Mouse (Mus musculus) adipocyte (in vitro differentiated cells): ENCODE data around the gene Hdhd5.

Experiments used
- DNase-seq: peaks from one replicate; pipeline ENCODE4 v3.0.0-alpha.2; 2016; ENCODE audit warnings: low spot score

Gene Hdhd5

GRCm38 (mm10) chr6:120532594-120532993 lies 1.5 kb upstream of the Hdhd5 start:
- DNase-seq, result no peak

GRCm38 (mm10) chr6:120529123-120529522 lies 2.0 kb downstream of the Hdhd5 start:
- DNase-seq, result no peak

- DNase-seq, result no peak
Measured at GRCm38 (mm10) chr6:120524796-120525195, 6.3 kb downstream of the Hdhd5 start.

- no peak for DNase-seq
Measured at GRCm38 (mm10) chr6:120519647-120520046, 11.5 kb downstream of the Hdhd5 start.

DNA sequence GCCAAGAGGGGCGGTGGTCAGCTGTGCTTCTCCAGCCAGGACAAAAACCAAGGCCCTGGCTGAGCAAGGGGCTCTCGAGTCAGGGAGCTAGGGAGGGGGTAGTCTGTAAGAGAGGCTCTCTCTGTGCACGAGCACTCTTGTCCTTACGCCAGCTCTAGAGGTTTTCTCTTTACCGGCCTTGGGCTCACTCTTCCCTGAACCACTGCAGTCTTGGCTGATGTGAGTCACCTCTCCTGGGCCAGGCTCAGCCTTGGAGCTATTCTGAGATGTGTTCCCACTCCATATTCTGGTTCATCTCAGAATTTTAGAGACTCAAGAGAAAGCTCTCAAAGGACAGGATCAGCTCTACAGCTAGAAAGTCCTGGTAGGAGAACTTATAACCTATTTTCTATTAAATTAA lies 13.8 kb downstream of the Hdhd5 start:
- DNase-seq, result no peak

GRCm38 (mm10) chr6:120516879-120517278 lies 14.2 kb downstream of the Hdhd5 start:
- DNase-seq, result no peak

- no peak for DNase-seq
Measured at GRCm38 (mm10) chr6:120516422-120516821, 14.7 kb downstream of the Hdhd5 start.

DNA sequence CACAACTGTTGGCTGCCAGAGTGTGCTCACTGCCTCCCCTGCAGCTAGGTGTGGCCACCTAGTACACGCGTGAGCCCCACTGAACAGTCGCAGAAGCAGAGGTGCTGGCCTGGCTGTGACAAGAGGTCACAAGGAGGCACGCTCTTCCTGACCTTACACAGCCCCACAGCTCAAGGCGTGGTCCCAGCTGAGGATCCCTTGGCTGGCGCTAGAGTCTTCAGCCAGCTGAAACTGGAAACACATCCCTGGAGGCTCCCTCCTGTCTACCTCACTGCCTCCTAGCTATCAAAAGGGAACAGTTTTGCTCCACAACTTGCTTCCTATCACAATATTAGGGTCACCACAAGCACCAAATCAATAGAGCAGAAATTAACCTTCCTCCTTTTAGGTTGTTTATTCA lies 19.9 kb downstream of the Hdhd5 start:
- no peak for DNase-seq

DNA sequence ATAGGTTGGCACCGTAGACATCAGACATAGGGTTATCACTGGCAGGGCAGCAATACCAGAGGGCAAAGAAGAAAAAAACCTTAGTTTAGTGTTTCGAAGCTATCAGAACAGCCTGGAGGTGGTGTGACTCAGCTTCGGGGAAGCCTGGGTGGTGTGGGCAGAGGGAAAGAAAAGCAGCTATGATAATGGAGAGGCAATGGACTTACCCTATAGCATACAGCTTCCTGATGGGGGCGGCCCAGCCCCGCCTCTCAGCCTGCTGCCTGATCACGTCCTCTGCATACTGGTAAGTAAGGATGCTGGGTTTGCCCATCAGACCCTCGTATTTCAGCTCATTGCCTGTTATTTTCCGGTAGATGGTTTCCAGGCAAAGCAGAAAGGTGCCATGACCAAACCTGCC lies 20.7 kb downstream of the Hdhd5 start:
- no peak for DNase-seq

- no peak for DNase-seq
Measured at GRCm38 (mm10) chr6:120509975-120510374, 21.1 kb downstream of the Hdhd5 start.

GRCm38 (mm10) chr6:120508645-120509044 lies 22.5 kb downstream of the Hdhd5 start:
- no peak for DNase-seq

DNA sequence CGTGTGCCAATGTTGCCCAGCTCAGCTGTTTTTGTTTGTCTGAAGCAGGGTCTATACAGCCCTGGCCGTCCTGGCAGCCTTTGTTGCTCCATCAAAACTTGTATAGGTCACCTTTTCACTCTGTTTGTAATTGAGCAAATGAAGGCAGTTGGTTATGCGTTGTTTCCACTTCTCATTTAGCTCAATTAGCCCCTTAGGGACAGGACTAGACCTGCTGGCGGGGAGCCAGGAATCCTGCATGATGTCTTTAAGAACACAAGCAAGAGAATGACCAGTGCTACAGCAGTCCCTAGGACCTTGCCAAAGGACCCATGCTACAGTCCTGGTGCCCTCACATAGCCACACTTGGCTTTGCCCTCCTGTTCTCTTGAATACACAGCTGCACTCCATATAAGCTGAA lies 25.6 kb downstream of the Hdhd5 start:
- no peak for DNase-seq

GRCm38 (mm10) chr6:120504051-120504450 lies 27.1 kb downstream of the Hdhd5 start:
- DNase-seq, result no peak

GRCm38 (mm10) chr6:120496544-120496943 lies 34.6 kb downstream of the Hdhd5 start:
- no peak for DNase-seq

GRCm38 (mm10) chr6:120493374-120494181 lies 37.5 kb downstream of the Hdhd5 start, which contains the start of gene Tmem121b:
TSS of gene Tmem121b (minus strand) at chr6:120493807.
- DNase-seq, result no peak

DNA sequence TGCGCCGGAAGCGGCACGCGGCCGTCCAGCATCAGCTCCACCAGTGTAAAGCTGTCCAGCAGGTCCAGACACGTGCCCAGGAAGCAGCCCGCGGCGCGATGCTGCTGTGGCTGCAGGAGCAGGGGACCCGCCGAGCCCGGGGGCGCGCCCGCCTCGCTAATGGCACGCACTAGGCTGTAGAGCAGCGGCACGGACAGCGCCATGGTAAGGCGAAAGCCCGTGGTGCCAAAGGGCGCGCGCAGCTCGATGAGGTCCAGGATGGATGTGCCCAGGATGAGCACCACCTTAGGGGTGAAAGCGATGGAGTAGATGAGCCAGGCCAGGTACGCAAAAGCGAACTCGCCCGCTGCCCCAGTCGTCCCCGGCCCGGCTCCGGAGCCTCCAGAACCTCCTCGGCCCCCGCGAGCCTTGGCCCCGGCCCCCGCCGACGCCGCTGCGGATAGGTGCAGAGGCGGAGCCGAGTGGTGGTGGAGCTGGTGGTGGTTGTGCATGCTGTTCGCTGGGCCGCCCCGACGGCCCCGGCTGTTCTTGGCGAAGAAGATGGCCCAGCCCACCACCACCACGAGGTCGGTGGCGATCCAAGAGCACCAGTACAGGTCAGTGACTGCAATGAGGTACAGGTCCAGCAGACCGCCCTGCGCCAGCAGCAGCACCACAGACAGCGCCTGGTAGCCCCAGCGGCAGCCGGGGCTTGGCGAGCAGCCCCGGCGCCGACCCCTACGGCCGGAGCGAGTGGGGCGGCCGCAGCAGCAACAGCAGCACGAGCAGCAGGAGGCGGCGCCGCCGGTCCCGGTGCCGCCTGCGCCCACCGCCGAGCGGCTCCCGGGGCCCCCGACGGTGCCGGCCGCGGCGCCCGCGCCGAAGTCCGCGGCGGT lies 38.4 kb downstream of the Hdhd5 start:
- no peak for DNase-seq

- DNase-seq, result no peak
Measured at GRCm38 (mm10) chr6:120491862-120492498, 39.1 kb downstream of the Hdhd5 start.

DNA sequence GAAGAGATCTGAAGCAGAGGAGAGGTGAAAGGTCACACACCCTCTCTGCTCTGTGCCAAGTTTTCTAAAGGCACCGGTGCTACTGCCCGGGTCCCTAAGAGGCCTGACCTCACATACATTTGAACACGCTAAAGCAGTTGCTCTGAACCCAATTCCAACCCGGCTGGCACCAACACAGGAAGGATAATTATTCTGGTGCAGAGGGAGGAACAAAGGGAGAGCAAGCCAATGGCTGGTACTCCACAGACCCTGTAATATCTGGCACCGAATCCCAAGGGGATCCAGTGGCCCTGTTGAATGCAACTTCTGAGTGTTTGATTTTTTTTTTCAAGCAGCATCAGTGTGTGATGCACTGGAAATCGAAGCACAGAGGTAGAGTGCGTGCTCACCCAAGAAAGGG lies 40.1 kb downstream of the Hdhd5 start:
- no peak for DNase-seq

- DNase-seq, result no peak
Measured at GRCm38 (mm10) chr6:120489461-120489860, 41.7 kb downstream of the Hdhd5 start.

DNA sequence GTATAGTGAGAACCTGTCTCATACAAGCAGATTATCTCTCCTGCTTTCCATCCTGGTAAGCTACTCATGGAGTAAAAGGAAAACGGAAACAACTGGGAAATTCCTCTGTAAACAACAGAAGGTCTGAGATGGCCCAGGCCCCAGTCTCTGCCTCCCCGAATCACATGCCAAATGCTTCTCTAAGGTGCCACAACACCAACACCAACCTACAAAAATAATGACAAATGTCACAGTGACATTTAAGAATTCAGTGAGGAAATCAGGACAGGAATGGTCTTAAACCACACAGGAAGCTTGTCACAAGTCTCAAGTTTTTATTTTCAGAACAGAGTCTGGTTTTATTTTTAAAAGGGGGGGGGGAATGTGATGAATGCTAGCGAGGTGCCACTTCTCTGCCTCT lies 42.5 kb downstream of the Hdhd5 start:
- DNase-seq, result no peak

DNA sequence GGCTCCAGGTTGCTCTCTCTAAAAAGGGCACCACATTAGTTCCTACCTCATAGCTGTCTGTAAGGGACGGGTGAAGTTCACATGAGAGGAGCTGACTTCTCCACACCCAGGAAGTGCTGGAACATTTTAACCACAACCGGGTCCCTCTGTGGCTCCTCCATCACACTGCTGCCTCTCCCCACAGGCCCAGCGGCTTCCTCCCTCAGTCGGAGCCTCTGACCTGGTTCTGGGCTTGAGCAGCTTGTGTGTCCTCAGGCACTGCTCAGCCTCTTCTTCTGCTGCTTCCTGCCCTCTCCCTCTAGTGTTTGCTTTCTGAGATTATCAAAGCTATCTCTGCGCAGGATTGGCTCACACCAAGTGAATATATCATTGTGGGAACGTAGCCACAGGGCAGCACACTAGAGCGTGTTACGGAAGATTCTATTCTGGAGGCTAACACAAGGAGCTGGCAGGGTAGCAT lies 45.0 kb downstream of the Hdhd5 start:
- DNase-seq, result peak; percentile 38

DNA sequence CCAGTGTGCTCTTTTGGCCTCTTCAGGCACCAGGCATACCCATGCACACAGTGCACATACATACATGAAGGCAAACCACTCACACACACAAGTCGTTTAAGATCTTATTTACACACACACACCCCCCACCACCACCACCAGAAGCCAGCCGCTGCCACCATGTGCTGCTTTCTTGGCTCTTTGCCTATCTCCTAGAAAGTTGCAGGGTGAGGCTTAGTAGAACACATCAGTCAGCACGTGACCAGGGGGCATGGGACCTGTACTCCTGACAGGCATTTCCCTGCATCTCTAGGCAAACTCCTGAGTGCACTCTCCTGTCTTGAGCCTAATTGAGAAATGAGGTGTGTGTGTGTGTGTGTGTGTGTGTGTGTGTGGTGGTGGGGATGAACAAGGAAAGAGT lies 46.1 kb downstream of the Hdhd5 start:
- no peak for DNase-seq
